Mouse (Mus musculus) thymus, postnatal 0 days (tissue): ENCODE data around the gene Cdkal1. TPM values are rescaled to one million over a fixed set of nuclear protein-coding genes. Genes with fewer than 3 reads are reported as not detected.

Source experiments
- DNase-seq: peaks from one replicate; pipeline ENCODE4 v3.0.0-alpha.2; 2015; ENCODE audit warnings: low spot score
- polyA plus RNA-seq: library from polyadenylated mRNA; unstranded; fragments of >200 nt; fragmentation: Nextera tagmentation; extraction: Ambion mirVana; gene quantifications from 2 replicates; pipeline ENCODE4 v1.2.1, GENCODE M21; 2015

The Cdkal1 gene
- polyA plus RNA-seq, 1 experiment from 2014 or later: 31.9 TPM

- no peak for DNase-seq
Observed at GRCm38 (mm10) chr13:29503147-29504044, 352.1 kb downstream of the Cdkal1 start.

GRCm38 (mm10) chr13:29502481-29503146 is 352.9 kb downstream of the Cdkal1 start:
- no peak for DNase-seq

- no peak for DNase-seq
Observed at GRCm38 (mm10) chr13:29501173-29501572, 354.3 kb downstream of the Cdkal1 start.

- no peak for DNase-seq
Observed at GRCm38 (mm10) chr13:29499750-29500149, 355.7 kb downstream of the Cdkal1 start.

- DNase-seq: no peak
Observed at GRCm38 (mm10) chr13:29497286-29497685, 358.2 kb downstream of the Cdkal1 start.

GRCm38 (mm10) chr13:29490341-29490740 is 365.1 kb downstream of the Cdkal1 start:
- no peak for DNase-seq

- DNase-seq: no peak
Observed at GRCm38 (mm10) chr13:29489476-29489875, 366.0 kb downstream of the Cdkal1 start.

GRCm38 (mm10) chr13:29486709-29487108 is 368.8 kb downstream of the Cdkal1 start:
- DNase-seq: no peak

GRCm38 (mm10) chr13:29483950-29484349 is 371.5 kb downstream of the Cdkal1 start:
- no peak for DNase-seq

GRCm38 (mm10) chr13:29482147-29482863 is 373.2 kb downstream of the Cdkal1 start:
- no peak for DNase-seq

GRCm38 (mm10) chr13:29476421-29476820 is 379.1 kb downstream of the Cdkal1 start:
- no peak for DNase-seq

- no peak for DNase-seq
Observed at GRCm38 (mm10) chr13:29474301-29474700, 381.2 kb downstream of the Cdkal1 start.

- no peak for DNase-seq
Observed at GRCm38 (mm10) chr13:29473779-29474178, 381.7 kb downstream of the Cdkal1 start.

GRCm38 (mm10) chr13:29462271-29462670 is 393.2 kb downstream of the Cdkal1 start:
- no peak for DNase-seq

- DNase-seq: no peak
Observed at GRCm38 (mm10) chr13:29460741-29461140, 394.7 kb downstream of the Cdkal1 start.

GRCm38 (mm10) chr13:29458385-29458784 is 397.1 kb downstream of the Cdkal1 start:
- no peak for DNase-seq

- no peak for DNase-seq
Observed at GRCm38 (mm10) chr13:29437067-29437466, 418.4 kb downstream of the Cdkal1 start.

- no peak for DNase-seq
Observed at GRCm38 (mm10) chr13:29434726-29435125, 420.7 kb downstream of the Cdkal1 start.

- DNase-seq: no peak
Observed at GRCm38 (mm10) chr13:29430919-29431318, 424.6 kb downstream of the Cdkal1 start.

GRCm38 (mm10) chr13:29429877-29430276 is 425.6 kb downstream of the Cdkal1 start:
- DNase-seq: no peak

- DNase-seq: no peak
Observed at GRCm38 (mm10) chr13:29429196-29429595, 426.3 kb downstream of the Cdkal1 start.
